Mouse (Mus musculus) urinary bladder, adult 18-20 months (tissue): ENCODE measurements around the gene Snph.
"Not testable (repeated sequence)": the region's sequence is repeated elsewhere in the genome, so short reads cannot be mapped to it uniquely, and the experiment has no call there.

Experiments
- DNase-seq, 2 experiments: peaks; one replicate each; pipeline ENCODE4 v3.0.0; 2022; ENCODE audit warnings: low spot score in 2 of 2, mixed read lengths in 2 of 2

Snph gene

GRCm38 (mm10) chr2:151632159-151632814 is at the start of gene Snph:
Gene Snph, minus strand, starts transcription at chr2:151632593.
- DNase-seq: peak; percentile 23 to 49

GRCm38 (mm10) chr2:151676234-151676633 is 43.8 kb upstream of the Snph start:
- DNase-seq: no peak

- DNase-seq: no peak
Measured at GRCm38 (mm10) chr2:151670968-151671329, 38.6 kb upstream of the Snph start.

- no peak for DNase-seq
Measured at GRCm38 (mm10) chr2:151670026-151670967, 37.9 kb upstream of the Snph start.

GRCm38 (mm10) chr2:151668433-151668832 is 36.0 kb upstream of the Snph start, which contains the start of gene Rad21l:
Gene Rad21l, minus strand, starts transcription at chr2:151668533.
- DNase-seq: no peak

- DNase-seq: no peak
Measured at GRCm38 (mm10) chr2:151652053-151652452, 19.7 kb upstream of the Snph start.

- DNase-seq: no peak
Measured at GRCm38 (mm10) chr2:151636015-151636402, 3.6 kb upstream of the Snph start.

GRCm38 (mm10) chr2:151635362-151636014 is 3.1 kb upstream of the Snph start:
- DNase-seq: no peak

GRCm38 (mm10) chr2:151634903-151635302 is 2.5 kb upstream of the Snph start:
- no peak for DNase-seq

- no peak for DNase-seq
Measured at GRCm38 (mm10) chr2:151632982-151633381, 589 bp upstream of the Snph start.

GRCm38 (mm10) chr2:151631406-151632158 is 811 bp downstream of the Snph start:
- no peak for DNase-seq

GRCm38 (mm10) chr2:151629310-151629709 is 3.1 kb downstream of the Snph start:
- DNase-seq: no peak

GRCm38 (mm10) chr2:151628011-151628410 is 4.4 kb downstream of the Snph start:
- DNase-seq: no peak

GRCm38 (mm10) chr2:151626296-151626695 is 6.1 kb downstream of the Snph start:
- DNase-seq: no peak

- no peak for DNase-seq
Measured at GRCm38 (mm10) chr2:151623776-151624175, 8.6 kb downstream of the Snph start.

- no peak for DNase-seq
Measured at GRCm38 (mm10) chr2:151616551-151617329, 15.7 kb downstream of the Snph start.

- not testable (repeated sequence) for DNase-seq
Measured at GRCm38 (mm10) chr2:151615779-151616178, 16.6 kb downstream of the Snph start.

- DNase-seq: no peak
Measured at GRCm38 (mm10) chr2:151609974-151610373, 22.4 kb downstream of the Snph start.

- no peak for DNase-seq
Measured at GRCm38 (mm10) chr2:151608435-151608834, 24.0 kb downstream of the Snph start.

- peak in 1 of 2 experiments; percentile 4 for DNase-seq
Measured at GRCm38 (mm10) chr2:151605437-151605987, 26.9 kb downstream of the Snph start.
